Mouse (Mus musculus): Measurements from ENCODE around the gene Tmem246. TPM values are rescaled to one million over a fixed set of nuclear protein-coding genes. Genes with fewer than 3 reads are reported as not detected.

Gene Tmem246
- polyA plus RNA-seq, 1 experiment from 2014 or later, result 52.3 TPM

GRCm38 (mm10) chr4:49616924-49617323, 19.2 kb upstream of the Tmem246 start:
- WGBS, result 82% methylated on average over 10 of the region's 10 CpGs
- Histone ChIP-seq H3K4me2 (no peak overlapping the region), H3K27me3 (no peaks in the 10 kb centered on the region), H3K9me3 (replicated peaks) (no peaks in the 10 kb centered on the region), H3K4me3 (no peak overlapping the region), H3K36me3 (no peaks in the 10 kb centered on the region), H3K4me1 (replicated peaks) (no peaks in the 10 kb centered on the region), H3K9ac (no peak overlapping the region), H3K27ac (no peak overlapping the region)
- no peak for ATAC-seq (replicated peaks; ENCODE audit: insufficient number of reproducible peaks, insufficient read depth, low FRiP score, low read depth)

- ATAC-seq (replicated peaks; ENCODE audit: insufficient number of reproducible peaks, insufficient read depth, low FRiP score, low read depth), result no peak
- H3K27me3 ChIP-seq, result no peaks in the 10 kb centered on the region
- no peaks in the 10 kb centered on the region for H3K4me1 ChIP-seq (replicated peaks)
- no peak overlapping the region for H3K27ac ChIP-seq
- WGBS, result 68% methylated on average over 1 of the region's 1 CpGs
- H3K36me3 ChIP-seq, result no peaks in the 10 kb centered on the region
- H3K4me3 ChIP-seq, result no peak overlapping the region
- no peak overlapping the region for H3K4me2 ChIP-seq
- no peak overlapping the region for H3K9ac ChIP-seq
- H3K9me3 ChIP-seq (replicated peaks), result no peaks in the 10 kb centered on the region
Observed at GRCm38 (mm10) chr4:49605459-49605858, 7.8 kb upstream of the Tmem246 start.

- no peak for ATAC-seq (replicated peaks; ENCODE audit: insufficient number of reproducible peaks, insufficient read depth, low FRiP score, low read depth)
- no peaks in the 10 kb centered on the region for H3K9me3 ChIP-seq (replicated peaks)
- H3K4me1 ChIP-seq (replicated peaks), result no peaks in the 10 kb centered on the region
- no peak overlapping the region for H3K4me2 ChIP-seq
- 77% methylated on average over 5 of the region's 5 CpGs for WGBS
- H3K27ac ChIP-seq, result no peak overlapping the region
- no peak overlapping the region for H3K9ac ChIP-seq
- no peaks in the 10 kb centered on the region for H3K36me3 ChIP-seq
- no peaks in the 10 kb centered on the region for H3K27me3 ChIP-seq
- no peak overlapping the region for H3K4me3 ChIP-seq
Observed at GRCm38 (mm10) chr4:49604616-49605015, 6.9 kb upstream of the Tmem246 start.

GRCm38 (mm10) chr4:49604016-49604546, 6.4 kb upstream of the Tmem246 start:
- no peaks in the 10 kb centered on the region for H3K27me3 ChIP-seq
- no peak overlapping the region for H3K27ac ChIP-seq
- no peak overlapping the region for H3K4me3 ChIP-seq
- ATAC-seq (replicated peaks; ENCODE audit: insufficient number of reproducible peaks, insufficient read depth, low FRiP score, low read depth), result no peak
- H3K4me2 ChIP-seq, result no peak overlapping the region
- H3K36me3 ChIP-seq, result no peaks in the 10 kb centered on the region
- no peaks in the 10 kb centered on the region for H3K4me1 ChIP-seq (replicated peaks)
- H3K9me3 ChIP-seq (replicated peaks), result no peaks in the 10 kb centered on the region
- 40% methylated on average over 1 of the region's 1 CpGs for WGBS
- H3K9ac ChIP-seq, result no peak overlapping the region

DNA sequence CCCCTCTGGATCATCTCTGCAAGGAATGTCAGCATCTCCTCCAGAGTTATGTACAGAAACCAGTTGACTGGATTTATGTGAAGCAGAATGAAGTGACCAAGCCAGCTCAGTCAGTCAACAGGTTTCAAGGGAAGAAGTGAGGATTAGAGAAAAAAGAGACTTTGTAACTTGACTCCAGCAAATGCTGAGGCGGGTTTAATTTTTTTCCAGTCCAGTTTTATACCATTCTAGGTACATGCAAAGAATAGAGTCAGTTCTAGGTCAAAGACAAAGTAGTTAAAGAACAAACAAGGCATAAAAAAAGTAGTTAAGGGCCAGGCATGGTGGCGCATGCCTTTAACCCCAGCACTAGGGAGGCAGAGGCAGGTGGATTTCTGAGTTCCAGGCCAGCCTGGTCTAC, 5.5 kb upstream of the Tmem246 start:
- no peaks in the 10 kb centered on the region for H3K9me3 ChIP-seq (replicated peaks)
- H3K36me3 ChIP-seq, result no peaks in the 10 kb centered on the region
- 90% methylated on average over 2 of the region's 2 CpGs for WGBS
- H3K4me2 ChIP-seq, result no peak overlapping the region
- H3K4me3 ChIP-seq, result no peak overlapping the region
- H3K9ac ChIP-seq, result no peak overlapping the region
- no peak overlapping the region for H3K27ac ChIP-seq
- peaks cover under 1% of the 10 kb centered on the region for H3K4me1 ChIP-seq (replicated peaks)
- no peak for ATAC-seq (replicated peaks; ENCODE audit: insufficient number of reproducible peaks, insufficient read depth, low FRiP score, low read depth)
- no peaks in the 10 kb centered on the region for H3K27me3 ChIP-seq

DNA sequence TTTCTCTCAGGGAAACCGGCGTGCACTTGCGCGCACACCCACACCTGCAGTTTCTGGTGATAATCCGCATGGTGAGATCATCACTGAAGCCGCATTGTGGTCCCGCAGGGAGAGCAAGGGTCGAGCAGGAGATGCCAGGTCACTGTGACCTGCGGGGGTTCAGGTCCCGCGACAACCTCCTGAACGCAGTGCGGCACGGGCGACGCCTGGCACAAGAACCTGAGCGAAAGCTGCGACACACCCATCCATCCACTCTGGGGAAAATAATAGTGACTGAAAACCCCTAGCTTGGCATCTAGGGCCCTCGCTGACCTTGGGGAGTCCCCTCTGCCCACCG, 862 bp downstream of the Tmem246 start:
- Histone ChIP-seq H3K27me3 (no peaks in the 10 kb centered on the region), H3K4me2 (peak overlapping the region; percentile 85), H3K36me3 (no peaks in the 10 kb centered on the region), H3K4me1 (replicated peaks) (peaks cover 13% of the 10 kb centered on the region), H3K9me3 (replicated peaks) (no peaks in the 10 kb centered on the region), H3K9ac (peak overlapping the region; percentile 90), H3K27ac (peak overlapping the region; percentile 94), H3K4me3 (peak overlapping the region; percentile 71)
- peak; percentile 50 for ATAC-seq (replicated peaks; ENCODE audit: insufficient number of reproducible peaks, insufficient read depth, low FRiP score, low read depth)
- under 1% methylated on average over 20 of the region's 20 CpGs for WGBS

DNA sequence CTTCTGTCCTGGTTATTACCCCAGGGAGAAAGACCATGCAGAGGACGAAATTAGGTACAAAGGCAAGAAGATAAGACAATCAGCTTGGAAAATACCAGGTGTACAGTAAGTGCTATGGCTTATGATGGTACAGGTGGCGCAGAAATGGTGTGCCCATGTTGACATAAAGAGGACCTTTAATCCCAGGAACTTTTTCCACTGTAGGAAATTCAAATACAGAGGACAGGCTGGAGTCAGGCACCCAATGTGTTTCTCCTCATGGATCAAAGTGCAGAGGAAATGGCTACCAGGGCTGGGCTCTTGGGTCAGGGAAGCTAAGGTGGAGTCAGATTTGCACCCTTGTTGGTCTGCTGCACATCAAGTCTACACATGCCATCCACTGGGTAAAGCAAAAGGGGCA, 7.5 kb downstream of the Tmem246 start:
- no peak overlapping the region for H3K4me3 ChIP-seq
- no peaks in the 10 kb centered on the region for H3K27me3 ChIP-seq
- H3K4me2 ChIP-seq, result no peak overlapping the region
- peaks cover 10% of the 10 kb centered on the region; the same call in 1 of the 2 replicates for H3K36me3 ChIP-seq
- WGBS, result 82% methylated on average over 2 of the region's 2 CpGs
- no peak overlapping the region for H3K9ac ChIP-seq
- no peaks in the 10 kb centered on the region for H3K9me3 ChIP-seq (replicated peaks)
- H3K27ac ChIP-seq, result no peak overlapping the region
- peaks cover 21% of the 10 kb centered on the region for H3K4me1 ChIP-seq (replicated peaks)
- no peak for ATAC-seq (replicated peaks; ENCODE audit: insufficient number of reproducible peaks, insufficient read depth, low FRiP score, low read depth)

DNA sequence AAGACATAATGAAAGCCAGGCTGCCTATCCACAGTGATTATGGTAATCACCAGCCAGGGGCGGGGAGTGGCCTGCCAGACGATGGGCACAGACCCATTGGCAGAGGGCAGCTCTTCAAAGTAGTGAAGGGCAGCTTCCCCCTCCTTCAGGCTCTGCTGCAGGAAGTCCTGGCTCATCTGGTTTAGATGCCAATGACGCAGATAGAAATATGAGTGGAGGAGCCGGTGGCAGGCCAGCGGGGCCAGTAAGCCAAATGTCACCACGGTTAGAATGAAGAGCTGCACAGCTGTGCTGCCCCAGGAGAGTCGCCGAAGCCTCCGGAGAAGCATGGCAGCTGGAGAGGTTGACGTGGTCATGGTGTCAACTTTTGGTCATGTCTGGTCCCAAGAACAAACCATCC, 10.9 kb downstream of the Tmem246 start:
- H3K27me3 ChIP-seq, result no peaks in the 10 kb centered on the region
- no peak overlapping the region for H3K9ac ChIP-seq
- no peaks in the 10 kb centered on the region for H3K9me3 ChIP-seq (replicated peaks)
- WGBS, result 92% methylated on average over 10 of the region's 10 CpGs
- no peak overlapping the region for H3K4me2 ChIP-seq
- H3K36me3 ChIP-seq, result peaks cover 10% of the 10 kb centered on the region; the same call in 1 of the 2 replicates
- no peak for ATAC-seq (replicated peaks; ENCODE audit: insufficient number of reproducible peaks, insufficient read depth, low FRiP score, low read depth)
- no peak overlapping the region for H3K4me3 ChIP-seq
- no peak overlapping the region for H3K27ac ChIP-seq
- peaks cover 33% of the 10 kb centered on the region for H3K4me1 ChIP-seq (replicated peaks)

- WGBS, result 38% methylated on average over 7 of the region's 7 CpGs
- peak overlapping the region; percentile 82 for H3K27ac ChIP-seq
- no peak overlapping the region for H3K9ac ChIP-seq
- H3K36me3 ChIP-seq, result peaks cover 10% of the 10 kb centered on the region; the same call in 1 of the 2 replicates
- peak; percentile 77 for ATAC-seq (replicated peaks; ENCODE audit: insufficient number of reproducible peaks, insufficient read depth, low FRiP score, low read depth)
- peak overlapping the region; percentile 6; the same call in 1 of the 2 replicates for H3K4me2 ChIP-seq
- no peak overlapping the region for H3K4me3 ChIP-seq
- no peaks in the 10 kb centered on the region for H3K9me3 ChIP-seq (replicated peaks)
- no peaks in the 10 kb centered on the region for H3K27me3 ChIP-seq
- H3K4me1 ChIP-seq (replicated peaks), result peaks cover 33% of the 10 kb centered on the region
Observed at GRCm38 (mm10) chr4:49585524-49586101, 12.1 kb downstream of the Tmem246 start.

GRCm38 (mm10) chr4:49583965-49584831, 13.5 kb downstream of the Tmem246 start:
- H3K27me3 ChIP-seq, result no peaks in the 10 kb centered on the region
- no peaks in the 10 kb centered on the region for H3K9me3 ChIP-seq (replicated peaks)
- H3K27ac ChIP-seq, result peak overlapping the region; percentile 82
- no peak overlapping the region for H3K9ac ChIP-seq
- H3K4me3 ChIP-seq, result no peak overlapping the region
- 0 out of 2 replicates have a peak overlapping the region, but pooled peaks have one; percentile 6 for H3K4me2 ChIP-seq
- H3K4me1 ChIP-seq (replicated peaks), result peaks cover 33% of the 10 kb centered on the region
- ATAC-seq (replicated peaks; ENCODE audit: insufficient number of reproducible peaks, insufficient read depth, low FRiP score, low read depth), result no peak
- H3K36me3 ChIP-seq, result peaks cover 10% of the 10 kb centered on the region; the same call in 1 of the 2 replicates
- WGBS, result 37% methylated on average over 14 of the region's 14 CpGs

GRCm38 (mm10) chr4:49581256-49581655, 16.4 kb downstream of the Tmem246 start:
- H3K27ac ChIP-seq, result no peak overlapping the region
- no peak overlapping the region for H3K4me2 ChIP-seq
- peaks cover 3% of the 10 kb centered on the region; the same call in 1 of the 2 replicates for H3K36me3 ChIP-seq
- H3K9me3 ChIP-seq (replicated peaks), result no peaks in the 10 kb centered on the region
- no peak for ATAC-seq (replicated peaks; ENCODE audit: insufficient number of reproducible peaks, insufficient read depth, low FRiP score, low read depth)
- H3K27me3 ChIP-seq, result no peaks in the 10 kb centered on the region
- H3K4me1 ChIP-seq (replicated peaks), result peaks cover 29% of the 10 kb centered on the region
- 62% methylated on average over 4 of the region's 4 CpGs for WGBS
- no peak overlapping the region for H3K4me3 ChIP-seq
- H3K9ac ChIP-seq, result no peak overlapping the region
